Mouse (Mus musculus) olfactory bulb, adult 2 months (tissue): ENCODE results near the gene Slc9a5.

Source experiments
- CTCF ChIP-seq: fragments of 200-500 bp; IDR thresholded peaks from 2 replicates; pipeline ENCODE4 v1.5.1; 2012; ENCODE audit warnings: low read depth, mild to moderate bottlenecking, low read length, moderate library complexity; ENCODE audit not compliant: insufficient read depth
- POLR2A ChIP-seq: fragments of 200-500 bp; IDR thresholded peaks from 2 replicates; pipeline ENCODE4 v1.6.1; 2012; ENCODE audit warnings: mild to moderate bottlenecking, low read depth, low read length, moderate library complexity; ENCODE audit not compliant: insufficient read depth

DNA sequence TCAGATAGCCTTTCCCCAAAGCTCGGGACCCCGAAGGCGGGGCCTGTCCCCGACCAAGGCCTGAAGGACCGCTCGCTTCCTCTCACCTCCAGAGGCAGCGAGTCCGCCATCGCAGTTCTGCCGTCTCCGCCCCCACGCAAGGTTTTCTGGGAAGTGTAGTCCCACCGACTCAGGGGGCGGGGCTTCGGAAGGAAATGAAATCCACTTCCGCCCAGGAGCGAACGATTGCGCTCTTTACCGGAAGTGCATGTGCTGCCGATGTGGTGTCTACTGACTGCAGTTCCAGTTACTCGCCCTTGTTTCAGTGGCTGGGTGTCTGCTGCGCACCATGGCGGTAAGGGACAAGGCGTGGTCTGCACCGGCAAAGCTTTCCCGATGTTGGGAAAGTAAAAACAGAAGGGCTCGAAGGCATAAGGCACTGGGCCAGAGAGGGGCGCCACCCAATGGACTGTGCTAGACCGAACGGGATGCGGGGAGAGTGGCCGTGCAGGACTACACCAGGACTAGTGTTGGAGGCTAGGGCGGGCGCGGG, 22.4 kb upstream of the Slc9a5 start, which contains the start of the genes Lrrc29 and Tmem208:
- TF ChIP-seq CTCF (peak; percentile 50), POLR2A (peak; percentile 79)
